Mouse (Mus musculus) E14TG2a.4 (cell line): ENCODE data around the gene Asb15.

Source experiments
- H3K27me3 ChIP-seq: 2 replicates; pipeline ENCODE4 v1.6.1; 2014; ENCODE audit warnings: low read length, control low read depth; ENCODE audit not compliant: insufficient read depth
- H3K36me3 ChIP-seq: 2 replicates; pipeline ENCODE4 v1.6.1; 2014; ENCODE audit warnings: low read length, control low read depth; ENCODE audit not compliant: insufficient read depth
- H3K4me1 ChIP-seq: replicated peaks from 2 replicates; pipeline ENCODE4 v1.6.1; 2014; ENCODE audit warnings: low read depth, low read length, control low read depth
- H3K4me3 ChIP-seq: replicated peaks from 2 replicates; pipeline ENCODE4 v1.5.1; 2014; ENCODE audit warnings: mild to moderate bottlenecking, low read length
- H3K9me3 ChIP-seq: 2 replicates; pipeline ENCODE4 v1.6.1; 2014; ENCODE audit warnings: low read length, control low read depth
- CTCF ChIP-seq: conservative IDR thresholded peaks from 2 replicates; pipeline ENCODE4 v1.5.1; 2014; ENCODE audit warnings: low read length
- NANOG ChIP-seq: IDR thresholded peaks from 2 replicates; pipeline ENCODE4 v1.6.1; 2014; ENCODE audit warnings: borderline replicate concordance, low read length, mixed read lengths
- POU5F1 ChIP-seq: IDR thresholded peaks from 2 replicates; pipeline ENCODE4 v1.6.1; 2014; ENCODE audit warnings: low read length, borderline replicate concordance

Gene Asb15

GRCm38 (mm10) chr6:24619285-24620045 lies 91.5 kb downstream of the Asb15 start:
- Histone ChIP-seq H3K4me3 (no peak overlapping the region), H3K27me3 (no peaks in the 10 kb centered on the region), H3K4me1 (peaks cover 14% of the 10 kb centered on the region), H3K9me3 (no peaks in the 10 kb centered on the region), H3K36me3 (peaks cover 64% of the 10 kb centered on the region)
- TF ChIP-seq CTCF, result no peak
- TF ChIP-seq NANOG, result no peak
- no peak for TF ChIP-seq POU5F1

DNA sequence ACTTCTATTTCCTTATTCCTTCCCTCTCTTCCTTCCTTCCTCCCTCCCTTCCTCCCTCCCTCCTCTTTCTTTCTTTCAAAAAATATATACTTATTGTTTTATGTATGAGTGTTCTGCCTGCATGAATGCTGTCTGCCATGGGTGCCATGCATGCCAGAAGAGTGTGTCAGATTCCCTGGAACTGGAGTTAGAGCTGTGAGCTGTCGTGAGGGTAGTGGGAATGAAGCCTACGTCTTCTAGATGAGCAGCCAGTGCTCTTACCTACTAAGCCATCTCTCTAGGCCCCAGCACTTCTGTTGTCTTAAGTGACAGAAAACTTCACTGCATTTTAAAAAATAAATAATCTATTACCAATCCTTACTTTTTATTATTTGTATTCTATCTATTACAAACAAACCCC lies 93.0 kb downstream of the Asb15 start:
- Histone ChIP-seq H3K4me1 (peaks cover 14% of the 10 kb centered on the region), H3K4me3 (no peak overlapping the region)
- TF ChIP-seq POU5F1 (no peak), NANOG (no peak), CTCF (no peak)

DNA sequence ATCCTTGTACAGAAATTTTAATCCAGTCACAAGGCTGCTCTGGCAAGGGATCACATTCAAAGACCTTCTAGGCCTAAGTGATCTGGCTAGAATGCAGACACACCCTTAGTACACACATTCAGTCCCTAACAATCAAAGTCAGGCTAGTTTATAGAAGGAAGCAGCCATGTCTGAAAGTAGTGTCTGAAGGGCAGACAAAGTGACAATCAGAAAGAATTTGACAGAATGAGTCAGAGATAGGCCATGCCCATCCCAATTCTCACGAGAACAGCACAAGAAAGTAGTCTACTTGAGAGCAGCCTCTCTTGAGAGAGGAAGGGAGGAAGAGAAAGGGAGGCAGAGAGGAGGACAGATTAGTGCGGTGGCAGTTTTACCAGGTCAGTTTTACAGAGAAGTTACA lies 94.2 kb downstream of the Asb15 start:
- Histone ChIP-seq H3K36me3 (peaks cover 57% of the 10 kb centered on the region), H3K27me3 (no peaks in the 10 kb centered on the region), H3K9me3 (no peaks in the 10 kb centered on the region), H3K4me1 (peaks cover 14% of the 10 kb centered on the region), H3K4me3 (no peak overlapping the region)
- no peak for TF ChIP-seq NANOG
- TF ChIP-seq POU5F1, result no peak
- no peak for TF ChIP-seq CTCF

More for the DNA sequence above, 93.0 kb downstream of the Asb15 start:
- Histone ChIP-seq H3K36me3 (peaks cover 61% of the 10 kb centered on the region), H3K27me3 (no peaks in the 10 kb centered on the region), H3K9me3 (no peaks in the 10 kb centered on the region)
